In the genomic region with DNA sequence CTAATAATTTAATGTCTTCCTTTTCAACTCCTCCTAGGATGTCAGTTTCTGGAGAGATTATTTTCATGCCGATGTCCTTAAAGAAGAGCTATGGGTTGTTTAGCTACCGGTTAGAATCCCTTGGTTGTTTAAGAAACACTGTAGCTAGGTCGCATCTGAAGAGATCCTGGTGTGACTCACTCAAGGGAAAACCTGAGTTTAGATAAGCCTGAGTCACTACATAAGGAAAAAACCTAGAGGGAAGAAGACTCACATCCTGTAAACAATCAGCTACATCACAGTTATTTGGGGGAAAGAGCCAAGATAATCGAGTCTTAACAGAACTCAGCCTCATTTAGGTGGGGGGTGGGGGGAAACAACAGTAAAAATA, we compare ENCODE assay signal across 8 mouse cellular contexts. TPM values are rescaled to one million over a fixed set of nuclear protein-coding genes. Genes with fewer than 3 reads are reported as not detected.
DNase-seq lines count a peak whose midpoint lies in the region; ATAC-seq lines count a peak whose summit lies in the region.

No protein-coding gene starts in this region.

- DNase-seq in heart, embryonic 10.5 days (ENCODE audit: low spot score), result no peak
- DNase-seq in heart, postnatal 14 days, result no peak
- DNase-seq in liver, embryonic 11.5 days (ENCODE audit: low spot score), result no peak
- DNase-seq in liver, result no peak
- DNase-seq in brain, adult 2 months (ENCODE audit: low read depth, low spot score), result peak; percentile 66
- no peak for DNase-seq in hindbrain, embryonic 11.5 days (ENCODE audit: low spot score)

- H3K36me3 ChIP-seq in heart, embryonic 10.5 days, result peaks cover 36% of the 10 kb centered on the region
- H3K36me3 ChIP-seq in liver, embryonic 11.5 days (ENCODE audit: control insufficient read depth, insufficient read depth, low read length), result no peaks in the 10 kb centered on the region
- H3K36me3 ChIP-seq in liver, embryonic 15.5 days (replicated peaks), result no peaks in the 10 kb centered on the region
- H3K36me3 ChIP-seq in hindbrain, embryonic 11.5 days (ENCODE audit: control insufficient read depth, insufficient read depth, low read length), result no peaks in the 10 kb centered on the region
- no peaks in the 10 kb centered on the region for H3K36me3 ChIP-seq in forebrain, embryonic 15.5 days

- no peak overlapping the region for H3K9ac ChIP-seq in liver, embryonic 11.5 days (ENCODE audit: low read depth, low read length)
- no peak overlapping the region for H3K9ac ChIP-seq in liver, embryonic 15.5 days
- H3K9ac ChIP-seq in hindbrain, embryonic 11.5 days (ENCODE audit: low read depth, low read length), result no peak overlapping the region
- H3K9ac ChIP-seq in forebrain, embryonic 15.5 days (replicated peaks), result no peak overlapping the region

- peaks cover 43% of the 10 kb centered on the region for H3K4me1 ChIP-seq in heart, embryonic 10.5 days
- H3K4me1 ChIP-seq in liver, embryonic 11.5 days (replicated peaks; ENCODE audit: control insufficient read depth, insufficient read depth, low read length), result peaks cover 49% of the 10 kb centered on the region
- H3K4me1 ChIP-seq in liver, embryonic 15.5 days (replicated peaks), result peaks cover 61% of the 10 kb centered on the region
- peaks cover 11% of the 10 kb centered on the region for H3K4me1 ChIP-seq in hindbrain, embryonic 11.5 days (replicated peaks; ENCODE audit: control insufficient read depth, insufficient read depth, low read length)
- peaks cover 64% of the 10 kb centered on the region for H3K4me1 ChIP-seq in forebrain, embryonic 15.5 days

- H3K27ac ChIP-seq in heart, embryonic 10.5 days, result peak overlapping the region; percentile 97
- no peak overlapping the region for H3K27ac ChIP-seq in liver, embryonic 11.5 days (ENCODE audit: low read depth, low read length)
- H3K27ac ChIP-seq in liver, embryonic 15.5 days (replicated peaks), result no peak overlapping the region
- no peak overlapping the region for H3K27ac ChIP-seq in hindbrain, embryonic 11.5 days (ENCODE audit: low read depth, low read length)
- no peak overlapping the region for H3K27ac ChIP-seq in forebrain, embryonic 15.5 days (replicated peaks)

- H3K27me3 ChIP-seq in heart, embryonic 10.5 days (ENCODE audit: insufficient read depth, poor library complexity, severe bottlenecking), result no peaks in the 10 kb centered on the region
- H3K27me3 ChIP-seq in liver, embryonic 11.5 days (replicated peaks; ENCODE audit: control insufficient read depth, insufficient read depth, low read length), result peaks cover 39% of the 10 kb centered on the region
- peaks cover 60% of the 10 kb centered on the region for H3K27me3 ChIP-seq in liver, embryonic 15.5 days
- H3K27me3 ChIP-seq in hindbrain, embryonic 11.5 days (ENCODE audit: control insufficient read depth, insufficient read depth, low read length), result peaks cover 32% of the 10 kb centered on the region
- H3K27me3 ChIP-seq in forebrain, embryonic 15.5 days, result peaks cover 30% of the 10 kb centered on the region

- intact Hi-C loops in heart, postnatal 14 days (cut with DNase I), result loop anchor here (1.0 to 5.0 kb wide), 3 partner anchors 112 to 227 kb away; no protein-coding TSS in a partner anchor

- no peak for ATAC-seq in liver, embryonic 11.5 days (replicated peaks; ENCODE audit: low FRiP score)
- no peak for ATAC-seq in liver, embryonic 15.5 days (ENCODE audit: insufficient read depth)
- no peak for ATAC-seq in hindbrain, embryonic 11.5 days (ENCODE audit: low FRiP score)
- no peak for ATAC-seq in forebrain, embryonic 15.5 days (replicated peaks)

- no peaks in the 10 kb centered on the region for H3K9me3 ChIP-seq in heart, embryonic 10.5 days
- no peaks in the 10 kb centered on the region for H3K9me3 ChIP-seq in liver, embryonic 11.5 days (ENCODE audit: control insufficient read depth, low read length)
- no peaks in the 10 kb centered on the region for H3K9me3 ChIP-seq in liver, embryonic 15.5 days (replicated peaks)
- H3K9me3 ChIP-seq in hindbrain, embryonic 11.5 days (ENCODE audit: control insufficient read depth, low read length), result no peaks in the 10 kb centered on the region
- H3K9me3 ChIP-seq in forebrain, embryonic 15.5 days, result no peaks in the 10 kb centered on the region

- WGBS in heart, embryonic 10.5 days, result 20% methylated on average over 4 of the region's 4 CpGs
- 19% methylated on average over 4 of the region's 4 CpGs for WGBS in liver, embryonic 11.5 days
- 19% methylated on average over 4 of the region's 4 CpGs for WGBS in liver, embryonic 15.5 days (ENCODE audit: insufficient replicate concordance)
- WGBS in hindbrain, embryonic 11.5 days, result 43% methylated on average over 4 of the region's 4 CpGs
- 33% methylated on average over 4 of the region's 4 CpGs for WGBS in forebrain, embryonic 15.5 days

- H3K4me2 ChIP-seq in liver, embryonic 11.5 days, result peak overlapping the region; percentile 80
- 0 out of 2 replicates have a peak overlapping the region, but pooled peaks have one; percentile 4 for H3K4me2 ChIP-seq in liver, embryonic 15.5 days
- no peak overlapping the region for H3K4me2 ChIP-seq in hindbrain, embryonic 11.5 days (replicated peaks; ENCODE audit: low read depth, low read length)
- H3K4me2 ChIP-seq in forebrain, embryonic 15.5 days (replicated peaks), result no peak overlapping the region

- peak overlapping the region; percentile 91 for H3K4me3 ChIP-seq in heart, embryonic 10.5 days
- H3K4me3 ChIP-seq in liver, embryonic 11.5 days (ENCODE audit: low read depth, low read length), result no peak overlapping the region
- H3K4me3 ChIP-seq in liver, embryonic 15.5 days (replicated peaks), result no peak overlapping the region
- H3K4me3 ChIP-seq in hindbrain, embryonic 11.5 days (ENCODE audit: low read depth, low read length), result no peak overlapping the region
- H3K4me3 ChIP-seq in forebrain, embryonic 15.5 days, result no peak overlapping the region

RNA-seq across cellular contexts. Expression of gene Tpm1, which starts 3.9 kb away (rescaled TPM):
- 2,990 and 4,096 TPM in 2 replicates for polyA plus RNA-seq in heart, embryonic 10.5 days (2016; fragmentation: Nextera tagmentation; extraction: Ambion mirVana)
- over 10,000 TPM; 11,169 to 11,475 TPM for total RNA-seq in heart, postnatal 14 days (2021)
- 378 and 420 TPM in 2 replicates for polyA plus RNA-seq in liver, embryonic 11.5 days (2014; fragmentation: Nextera tagmentation; extraction: Ambion mirVana)
- 117 and 136 TPM in 2 replicates for polyA plus RNA-seq in liver, embryonic 15.5 days (2015; fragmentation: Nextera tagmentation; extraction: Ambion mirVana)
- polyA plus RNA-seq in hindbrain, embryonic 11.5 days (2014; fragmentation: Nextera tagmentation; extraction: Ambion mirVana), result 323 and 385 TPM in 2 replicates
- polyA plus RNA-seq in forebrain, embryonic 15.5 days (2015; fragmentation: Nextera tagmentation; extraction: Ambion mirVana), result 118 and 121 TPM in 2 replicates

Comparison
In these comparisons a context has a peak if more than half of its experiments do, and no peak if none do; other contexts are left out.
1. H3K4me2 ChIP-seq: peak in liver, embryonic 11.5 days (single experiment) and liver, embryonic 15.5 days (single experiment); none in hindbrain, embryonic 11.5 days (single experiment) and forebrain, embryonic 15.5 days (single experiment).